Mouse (Mus musculus): ENCODE measurements around the gene Nbea. TPM values are rescaled to one million over a fixed set of nuclear protein-coding genes. Genes with fewer than 3 reads are reported as not detected.
"Not testable (repeated sequence)": the region's sequence is repeated elsewhere in the genome, so short reads cannot be mapped to it uniquely, and the experiment has no call there.

Gene Nbea
- polyA plus RNA-seq, 1 experiment from 2014 or later = 39.4 TPM

DNA sequence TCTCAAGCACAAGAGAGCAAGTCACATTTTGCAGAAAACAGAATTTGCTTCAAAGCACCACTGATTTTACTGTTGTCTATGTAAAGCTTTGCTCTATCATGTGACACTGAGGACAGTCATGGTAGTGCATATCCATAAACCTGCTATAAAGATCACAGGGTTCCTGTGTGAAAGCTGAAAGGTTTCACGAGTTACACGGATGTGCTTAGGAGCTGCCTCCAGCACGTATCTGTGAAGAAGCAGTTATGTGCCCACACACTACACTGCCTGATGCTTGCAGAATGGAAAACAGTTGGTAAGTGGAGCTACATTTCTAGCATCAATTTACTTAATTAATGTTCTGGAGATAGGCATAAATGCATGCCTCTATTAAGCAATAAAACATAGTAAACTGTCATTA, 172.4 kb downstream of the Nbea start:
- Histone ChIP-seq H3K9ac (replicated peaks) (no peak overlapping the region), H3K27ac (replicated peaks) (no peak overlapping the region), H3K36me3 (peaks cover 13% of the 10 kb centered on the region), H3K4me2 (replicated peaks) (no peak overlapping the region), H3K4me1 (no peaks in the 10 kb centered on the region), H3K4me3 (no peak overlapping the region), H3K9me3 (no peaks in the 10 kb centered on the region), H3K27me3 (no peaks in the 10 kb centered on the region)
- no peak for ATAC-seq (ENCODE audit: low FRiP score, low read depth)
- WGBS = 88% methylated on average over 3 of the region's 3 CpGs

- H3K9ac ChIP-seq (replicated peaks) = no peak overlapping the region
- peak; percentile 44; the same call in 1 of the 2 replicates for ATAC-seq (ENCODE audit: low FRiP score, low read depth)
- H3K36me3 ChIP-seq = peaks cover 30% of the 10 kb centered on the region
- H3K27ac ChIP-seq (replicated peaks) = no peak overlapping the region
- 28% methylated on average over 2 of the region's 2 CpGs for WGBS
- H3K4me1 ChIP-seq = no peaks in the 10 kb centered on the region
- no peaks in the 10 kb centered on the region for H3K9me3 ChIP-seq
- no peaks in the 10 kb centered on the region for H3K27me3 ChIP-seq
- no peak overlapping the region for H3K4me3 ChIP-seq
- no peak overlapping the region for H3K4me2 ChIP-seq (replicated peaks)
Observed at GRCm38 (mm10) chr3:56007991-56008390, 175.5 kb downstream of the Nbea start.

DNA sequence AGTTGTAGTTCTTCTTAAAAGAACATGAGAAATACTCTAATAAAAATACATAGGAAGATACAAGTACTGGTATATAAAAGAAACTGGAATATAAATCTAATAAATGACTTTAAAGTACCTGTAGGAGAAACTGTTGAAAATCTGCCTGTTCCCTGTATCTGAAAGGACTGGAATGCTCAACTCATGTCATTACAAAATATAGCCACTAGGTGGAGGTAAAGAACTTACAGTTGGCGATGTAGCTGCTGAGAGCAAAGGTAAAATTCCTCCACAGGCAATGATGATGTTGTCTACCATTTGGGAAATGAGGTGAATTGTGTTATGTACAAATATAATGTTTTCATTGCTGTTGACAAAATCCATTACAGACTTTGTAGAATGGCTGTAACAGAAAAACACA, 183.2 kb downstream of the Nbea start:
- Histone ChIP-seq H3K9me3 (no peaks in the 10 kb centered on the region), H3K4me1 (no peaks in the 10 kb centered on the region), H3K9ac (replicated peaks) (no peak overlapping the region), H3K4me2 (replicated peaks) (no peak overlapping the region), H3K27me3 (no peaks in the 10 kb centered on the region), H3K36me3 (peaks cover 23% of the 10 kb centered on the region), H3K4me3 (no peak overlapping the region), H3K27ac (replicated peaks) (no peak overlapping the region)
- ATAC-seq (ENCODE audit: low FRiP score, low read depth) = 0 out of 2 replicates have a peak, but pooled peaks have one; percentile 47
- WGBS = 6% methylated on average over 1 of the region's 1 CpGs

DNA sequence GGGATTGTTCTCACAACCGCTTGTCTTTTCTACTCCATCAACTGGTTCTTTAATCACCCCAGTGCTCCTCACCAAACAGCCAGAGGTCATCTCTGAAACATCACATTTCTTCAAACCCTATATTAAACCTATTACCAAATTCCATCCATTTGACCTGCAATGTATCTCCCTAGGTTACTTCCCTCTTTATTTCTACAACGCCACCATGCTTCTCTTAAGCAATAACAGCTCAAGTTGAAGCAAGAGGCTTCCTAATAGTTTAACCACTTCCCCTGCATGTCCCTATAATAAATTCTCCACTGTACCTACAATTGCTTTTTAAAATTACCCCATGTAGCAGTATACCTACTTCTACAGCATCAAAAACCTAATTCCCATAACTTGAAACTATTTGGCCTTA, 205.1 kb downstream of the Nbea start:
- H3K4me1 ChIP-seq = no peaks in the 10 kb centered on the region
- H3K4me2 ChIP-seq (replicated peaks) = no peak overlapping the region
- peaks cover 24% of the 10 kb centered on the region for H3K36me3 ChIP-seq
- ATAC-seq (ENCODE audit: low FRiP score, low read depth) = no peak
- 93% methylated on average over 2 of the region's 2 CpGs for WGBS
- H3K9ac ChIP-seq (replicated peaks) = no peak overlapping the region
- 0 out of 2 replicates have a peak, but pooled peaks cover 3% of the 10 kb centered on the region for H3K9me3 ChIP-seq
- no peaks in the 10 kb centered on the region for H3K27me3 ChIP-seq
- no peak overlapping the region for H3K4me3 ChIP-seq
- H3K27ac ChIP-seq (replicated peaks) = no peak overlapping the region

DNA sequence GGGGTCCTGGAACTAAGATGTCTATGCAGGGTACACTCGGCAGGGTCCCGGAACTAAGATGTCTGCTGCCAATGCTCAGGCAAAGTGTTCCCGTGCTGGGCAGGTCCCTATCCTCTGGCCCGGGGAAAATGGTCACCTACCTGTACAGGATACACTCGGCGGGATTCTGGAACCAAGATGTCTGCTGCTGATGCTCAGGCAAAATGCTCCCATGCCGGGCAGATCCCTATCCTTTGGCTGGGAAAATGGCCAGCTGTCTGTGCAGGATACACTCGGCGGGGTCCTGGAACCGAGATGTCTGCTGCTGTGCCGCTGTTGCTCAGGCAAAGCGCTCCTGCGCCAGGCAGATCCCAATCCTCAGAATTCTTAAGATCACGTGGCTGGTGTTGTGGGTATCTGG, 206.5 kb downstream of the Nbea start:
- not testable (repeated sequence) for H3K4me2 ChIP-seq (replicated peaks); H3K4me1 ChIP-seq; ATAC-seq (ENCODE audit: low FRiP score, low read depth); H3K27ac ChIP-seq (replicated peaks); H3K9me3 ChIP-seq; H3K9ac ChIP-seq (replicated peaks); H3K4me3 ChIP-seq; H3K27me3 ChIP-seq
- H3K36me3 ChIP-seq = peaks cover 12% of the 10 kb centered on the region
- WGBS = 95% methylated on average over 14 of the region's 14 CpGs

- H3K27ac ChIP-seq (replicated peaks) = peak overlapping the region; percentile 54; the same call in 1 of the 2 replicates
- peak; percentile 92 for ATAC-seq (ENCODE audit: low FRiP score, low read depth)
- 22% methylated on average over 10 of the region's 10 CpGs for WGBS
Observed at GRCm38 (mm10) chr3:55965723-55966156, 217.8 kb downstream of the Nbea start.

DNA sequence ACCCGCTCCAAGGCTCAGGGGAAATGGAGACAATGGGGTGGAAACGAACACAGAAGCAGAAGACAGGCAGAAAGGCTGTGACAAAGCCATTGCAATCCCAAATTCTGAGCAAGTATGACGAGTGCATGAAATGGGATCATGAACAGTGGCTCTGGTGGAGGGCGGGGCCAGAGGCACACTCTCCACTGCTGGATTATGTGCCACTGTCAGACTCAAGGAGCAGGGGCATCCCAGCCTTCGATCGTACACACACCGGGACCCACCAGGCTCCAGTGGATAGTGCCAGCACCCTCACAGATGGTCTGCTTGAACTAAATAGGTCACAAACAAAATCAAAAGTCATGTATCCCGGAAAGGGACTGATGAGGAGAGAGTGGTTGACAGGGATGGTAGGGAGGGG, 220.5 kb downstream of the Nbea start:
- WGBS = 48% methylated on average over 8 of the region's 8 CpGs
- no peak overlapping the region for H3K4me3 ChIP-seq
- no peaks in the 10 kb centered on the region for H3K27me3 ChIP-seq
- H3K4me1 ChIP-seq = peaks cover 7% of the 10 kb centered on the region
- H3K9me3 ChIP-seq = no peaks in the 10 kb centered on the region
- H3K27ac ChIP-seq (replicated peaks) = peak overlapping the region; percentile 27; the same call in 1 of the 2 replicates
- ATAC-seq (ENCODE audit: low FRiP score, low read depth) = peak; percentile 88
- peak overlapping the region; percentile 26 for H3K4me2 ChIP-seq (replicated peaks)
- no peak overlapping the region for H3K9ac ChIP-seq (replicated peaks)
- peaks cover 6% of the 10 kb centered on the region; the same call in 1 of the 2 replicates for H3K36me3 ChIP-seq

More at GRCm38 (mm10) chr3:55965723-55966156, 217.8 kb downstream of the Nbea start:
- H3K9me3 ChIP-seq = no peaks in the 10 kb centered on the region
- H3K4me1 ChIP-seq = peaks cover 7% of the 10 kb centered on the region
- no peaks in the 10 kb centered on the region for H3K27me3 ChIP-seq
- no peak overlapping the region for H3K4me3 ChIP-seq
- H3K36me3 ChIP-seq = peaks cover 12% of the 10 kb centered on the region; the same call in 1 of the 2 replicates
- H3K4me2 ChIP-seq (replicated peaks) = peak overlapping the region; percentile 15; the same call in 1 of the 2 replicates
- no peak overlapping the region for H3K9ac ChIP-seq (replicated peaks)

DNA sequence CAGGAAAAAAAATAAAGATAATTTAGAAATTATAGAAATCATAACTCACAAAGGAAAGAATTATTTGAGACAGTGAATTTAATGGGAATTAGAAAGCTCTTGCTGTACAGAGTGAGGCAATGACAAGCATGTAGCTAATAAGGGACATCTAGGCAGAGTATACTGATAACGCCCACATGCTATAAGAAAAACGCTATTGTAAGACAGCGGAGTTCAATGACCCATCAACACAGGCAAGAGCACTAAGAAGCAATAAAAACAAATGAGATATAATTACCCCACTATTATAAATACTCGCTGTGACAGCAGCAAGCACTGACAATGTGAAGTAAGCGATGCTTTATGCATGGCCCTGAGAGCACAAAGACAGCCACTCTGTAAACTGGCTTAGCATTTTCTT, 233.5 kb downstream of the Nbea start:
- Histone ChIP-seq H3K9me3 (no peaks in the 10 kb centered on the region), H3K27ac (replicated peaks) (no peak overlapping the region), H3K4me2 (replicated peaks) (no peak overlapping the region), H3K36me3 (peaks cover 12% of the 10 kb centered on the region), H3K4me1 (no peaks in the 10 kb centered on the region), H3K4me3 (no peak overlapping the region), H3K27me3 (no peaks in the 10 kb centered on the region), H3K9ac (replicated peaks) (no peak overlapping the region)
- ATAC-seq (ENCODE audit: low FRiP score, low read depth) = no peak
- 89% methylated on average over 5 of the region's 5 CpGs for WGBS

- no peaks in the 10 kb centered on the region for H3K9me3 ChIP-seq
- 95% methylated on average over 2 of the region's 2 CpGs for WGBS
- H3K36me3 ChIP-seq = peaks cover 12% of the 10 kb centered on the region
- H3K4me1 ChIP-seq = no peaks in the 10 kb centered on the region
- H3K27me3 ChIP-seq = no peaks in the 10 kb centered on the region
- no peak overlapping the region for H3K4me3 ChIP-seq
- H3K27ac ChIP-seq (replicated peaks) = no peak overlapping the region
- no peak overlapping the region for H3K9ac ChIP-seq (replicated peaks)
- H3K4me2 ChIP-seq (replicated peaks) = no peak overlapping the region
- ATAC-seq (ENCODE audit: low FRiP score, low read depth) = no peak
Observed at GRCm38 (mm10) chr3:55949148-55949547, 234.4 kb downstream of the Nbea start.

DNA sequence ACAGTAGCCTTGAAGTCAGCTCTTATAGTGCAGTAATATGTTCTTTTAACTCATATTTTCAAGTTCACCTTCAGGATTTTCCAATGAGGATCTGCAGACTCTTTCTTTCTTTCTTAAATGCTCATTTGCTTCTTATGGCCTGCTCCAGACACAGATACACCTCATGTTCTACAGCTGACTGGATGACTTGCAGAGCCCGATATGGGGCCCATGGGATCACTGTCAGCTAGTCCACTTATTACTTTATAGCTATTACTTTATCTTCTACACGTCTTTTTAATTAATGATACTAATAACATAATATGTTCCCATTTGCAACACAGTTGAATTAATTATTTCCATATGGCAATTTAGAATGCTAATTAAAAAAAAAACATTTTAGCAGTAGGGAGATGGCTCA, 256.2 kb downstream of the Nbea start:
- no peak overlapping the region for H3K4me3 ChIP-seq
- 93% methylated on average over 2 of the region's 2 CpGs for WGBS
- no peak overlapping the region for H3K9ac ChIP-seq (replicated peaks)
- no peaks in the 10 kb centered on the region for H3K27me3 ChIP-seq
- H3K9me3 ChIP-seq = no peaks in the 10 kb centered on the region
- H3K4me2 ChIP-seq (replicated peaks) = no peak overlapping the region
- ATAC-seq (ENCODE audit: low FRiP score, low read depth) = no peak
- no peak overlapping the region for H3K27ac ChIP-seq (replicated peaks)
- peaks cover 22% of the 10 kb centered on the region for H3K36me3 ChIP-seq
- no peaks in the 10 kb centered on the region for H3K4me1 ChIP-seq

DNA sequence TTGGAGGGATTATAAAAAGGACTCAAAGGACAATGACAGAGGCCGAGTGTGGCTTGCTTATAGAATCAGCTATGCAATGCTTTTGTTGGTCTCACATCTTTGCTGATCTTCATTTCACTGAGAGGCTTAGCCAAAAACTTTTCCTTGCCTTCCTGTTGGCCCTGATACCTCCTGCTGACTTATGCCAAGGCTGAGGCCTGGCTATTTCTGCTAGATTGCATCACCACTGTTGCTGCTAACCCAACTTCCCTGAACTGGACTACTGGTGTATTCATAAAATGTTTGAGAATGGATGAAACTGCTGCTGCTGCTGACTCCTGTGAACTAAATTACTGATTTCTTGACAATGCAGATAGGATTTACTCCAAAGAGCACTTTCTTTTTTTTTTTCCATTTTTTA, 274.2 kb downstream of the Nbea start:
- Histone ChIP-seq H3K4me3 (no peak overlapping the region), H3K4me2 (replicated peaks) (no peak overlapping the region), H3K9ac (replicated peaks) (no peak overlapping the region), H3K36me3 (peaks cover 4% of the 10 kb centered on the region; the same call in 1 of the 2 replicates), H3K4me1 (no peaks in the 10 kb centered on the region), H3K27ac (replicated peaks) (no peak overlapping the region), H3K9me3 (no peaks in the 10 kb centered on the region), H3K27me3 (no peaks in the 10 kb centered on the region)
- no peak for ATAC-seq (ENCODE audit: low FRiP score, low read depth)
- 48% methylated on average over 1 of the region's 1 CpGs for WGBS

DNA sequence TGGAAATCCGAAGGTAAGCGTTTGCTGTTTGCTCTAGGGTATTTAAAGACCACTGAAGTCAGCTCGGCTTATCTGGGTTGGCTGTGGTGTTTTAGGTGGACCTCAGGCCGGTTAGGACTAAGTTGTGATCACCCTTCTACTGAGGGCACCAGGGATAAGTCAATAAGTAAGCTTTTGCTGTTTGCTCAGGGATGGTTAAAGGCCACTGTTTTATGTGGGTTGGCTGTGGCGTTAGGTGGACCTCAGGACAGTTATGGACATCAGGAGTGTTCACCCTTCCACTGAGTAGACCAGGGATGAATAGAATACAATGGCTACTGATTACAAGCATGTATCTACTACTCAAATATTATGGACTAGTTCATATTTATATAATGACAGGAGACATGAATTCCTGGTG, 292.9 kb downstream of the Nbea start:
- H3K4me2 ChIP-seq (replicated peaks) = no peak overlapping the region
- 92% methylated on average over 5 of the region's 5 CpGs for WGBS
- no peaks in the 10 kb centered on the region for H3K36me3 ChIP-seq
- no peak overlapping the region for H3K27ac ChIP-seq (replicated peaks)
- no peaks in the 10 kb centered on the region for H3K4me1 ChIP-seq
- no peak for ATAC-seq (ENCODE audit: low FRiP score, low read depth)
- no peak overlapping the region for H3K9ac ChIP-seq (replicated peaks)
- H3K9me3 ChIP-seq = no peaks in the 10 kb centered on the region
- no peak overlapping the region for H3K4me3 ChIP-seq
- H3K27me3 ChIP-seq = no peaks in the 10 kb centered on the region

GRCm38 (mm10) chr3:55889227-55889626, 294.3 kb downstream of the Nbea start:
- ATAC-seq (ENCODE audit: low FRiP score, low read depth) = no peak
- no peak overlapping the region for H3K4me2 ChIP-seq (replicated peaks)
- no peak overlapping the region for H3K27ac ChIP-seq (replicated peaks)
- H3K4me1 ChIP-seq = no peaks in the 10 kb centered on the region
- no peak overlapping the region for H3K4me3 ChIP-seq
- H3K36me3 ChIP-seq = no peaks in the 10 kb centered on the region
- H3K9ac ChIP-seq (replicated peaks) = no peak overlapping the region
- 63% methylated on average over 4 of the region's 4 CpGs for WGBS
- no peaks in the 10 kb centered on the region for H3K9me3 ChIP-seq
- H3K27me3 ChIP-seq = no peaks in the 10 kb centered on the region

All from midbrain, embryonic 12.5 days (tissue).